8 mouse cellular contexts compared by ENCODE assay signal in the genomic region with DNA sequence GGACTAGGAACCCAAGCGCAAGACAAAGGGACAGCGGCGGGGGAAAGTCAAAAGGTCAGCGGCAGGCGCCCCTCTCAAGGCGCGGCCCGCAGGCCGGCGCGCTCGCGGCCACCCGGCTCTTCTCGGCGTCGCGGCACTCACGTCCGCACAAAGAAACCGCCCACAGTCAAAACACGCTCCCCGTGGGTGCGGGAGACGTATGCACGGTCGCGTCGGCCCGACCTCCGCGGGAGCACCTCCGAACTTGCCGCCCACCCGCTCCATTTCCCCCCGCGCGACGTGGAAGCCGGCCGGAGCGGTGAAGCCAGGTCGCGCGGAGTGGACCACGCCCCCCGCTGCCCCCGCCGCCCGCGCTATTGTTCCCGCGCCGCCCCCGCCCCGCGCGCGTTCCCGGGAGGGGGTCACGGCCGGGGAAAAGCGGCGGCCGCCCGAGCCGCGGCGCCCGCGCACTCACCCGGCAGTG. TPM values are rescaled to one million over a fixed set of nuclear protein-coding genes. Genes with fewer than 3 reads are reported as not detected.
A peak's percentile ranks its signal among the peaks of the same experiment; 100 is the strongest.
DNase-seq lines count a peak whose midpoint lies in the region; ATAC-seq and TF ChIP-seq lines count a peak whose summit lies in the region.

No protein-coding gene starts in this region.

- TF ChIP-seq POLR2A in spleen, adult 2 months (IDR thresholded peaks at IDR 0.05; ENCODE audit: low read depth, low read length), result no peak
- no peak for TF ChIP-seq POLR2A in small intestine, adult 2 months (IDR thresholded peaks at IDR 0.05; ENCODE audit: low read depth, low read length)

- peak; percentile 83 for DNase-seq in heart, embryonic 10.5 days (ENCODE audit: low spot score)
- DNase-seq in heart, postnatal 25 days (ENCODE audit: low spot score), result no peak
- no peak for DNase-seq in spleen, adult 2 months (ENCODE audit: low read depth in 1 of 2, low spot score in 2 of 2)
- no peak for DNase-seq in spleen, postnatal 36 days (ENCODE audit: low spot score in 2 of 2)
- no peak for DNase-seq in liver, embryonic 11.5 days (ENCODE audit: low spot score)
- no peak for DNase-seq in gastrocnemius, postnatal 4 days (ENCODE audit: low spot score in 2 of 2)

- peaks cover 24% of the 10 kb centered on the region for H3K4me1 ChIP-seq in heart, embryonic 10.5 days
- no peaks in the 10 kb centered on the region; the same call in 1 of the 2 replicates for H3K4me1 ChIP-seq in spleen, adult 2 months (ENCODE audit: control insufficient read depth, insufficient read depth, insufficient read length)
- peaks cover 9% of the 10 kb centered on the region for H3K4me1 ChIP-seq in forebrain, embryonic 12.5 days
- H3K4me1 ChIP-seq in liver, embryonic 11.5 days (replicated peaks; ENCODE audit: control insufficient read depth, insufficient read depth, low read length), result peaks cover 9% of the 10 kb centered on the region
- H3K4me1 ChIP-seq in small intestine, adult 2 months (ENCODE audit: control insufficient read depth, insufficient read depth, insufficient read length, low read length), result peaks cover 3% of the 10 kb centered on the region

- peaks cover 22% of the 10 kb centered on the region for H3K27me3 ChIP-seq in heart, embryonic 10.5 days (ENCODE audit: insufficient read depth, poor library complexity, severe bottlenecking)
- H3K27me3 ChIP-seq in spleen, adult 2 months (ENCODE audit: control insufficient read depth, insufficient read depth, low read length), result peaks cover 1% of the 10 kb centered on the region; the same call in 1 of the 2 replicates
- peaks cover 23% of the 10 kb centered on the region for H3K27me3 ChIP-seq in forebrain, embryonic 12.5 days
- no peaks in the 10 kb centered on the region for H3K27me3 ChIP-seq in liver, embryonic 11.5 days (replicated peaks; ENCODE audit: control insufficient read depth, insufficient read depth, low read length)
- no peaks in the 10 kb centered on the region for H3K27me3 ChIP-seq in small intestine, adult 2 months (ENCODE audit: control insufficient read depth, insufficient read depth, low read length)

- H3K4me3 ChIP-seq in heart, embryonic 10.5 days, result peak overlapping the region; percentile 90
- peak overlapping the region; percentile 91 for H3K4me3 ChIP-seq in spleen, adult 2 months (ENCODE audit: extremely low read depth, insufficient read depth, insufficient read length)
- H3K4me3 ChIP-seq in forebrain, embryonic 12.5 days (replicated peaks), result peak overlapping the region; percentile 91
- H3K4me3 ChIP-seq in liver, embryonic 11.5 days (ENCODE audit: low read depth, low read length), result peak overlapping the region; percentile 92
- H3K4me3 ChIP-seq in small intestine, adult 2 months (ENCODE audit: low read depth, low read length), result peak overlapping the region; percentile 73

- peak overlapping the region; percentile 63 for H3K4me2 ChIP-seq in forebrain, embryonic 12.5 days
- peak overlapping the region; percentile 64 for H3K4me2 ChIP-seq in liver, embryonic 11.5 days

- peak overlapping the region; percentile 99 for H3K27ac ChIP-seq in heart, embryonic 10.5 days
- peak overlapping the region; percentile 76 for H3K27ac ChIP-seq in spleen, adult 2 months (ENCODE audit: insufficient read depth, low read length)
- H3K27ac ChIP-seq in forebrain, embryonic 12.5 days, result peak overlapping the region; percentile 95
- peak overlapping the region; percentile 90 for H3K27ac ChIP-seq in liver, embryonic 11.5 days (ENCODE audit: low read depth, low read length)
- H3K27ac ChIP-seq in small intestine, adult 2 months (ENCODE audit: insufficient read depth, low read depth, low read length), result peak overlapping the region; percentile 34; the same call in 1 of the 2 replicates

- TF ChIP-seq CTCF in spleen, adult 2 months (IDR thresholded peaks at IDR 0.05; ENCODE audit: extremely low read depth, insufficient read depth, insufficient read length, insufficient replicate concordance), result no peak
- TF ChIP-seq CTCF in small intestine, adult 2 months (IDR thresholded peaks at IDR 0.05; ENCODE audit: extremely low read depth, insufficient read length, insufficient replicate concordance, low read depth, low read length), result no peak

- H3K36me3 ChIP-seq in heart, embryonic 10.5 days, result no peaks in the 10 kb centered on the region
- no peaks in the 10 kb centered on the region for H3K36me3 ChIP-seq in spleen, adult 2 months (ENCODE audit: control insufficient read depth, insufficient read depth, low read length)
- no peaks in the 10 kb centered on the region for H3K36me3 ChIP-seq in forebrain, embryonic 12.5 days (replicated peaks)
- no peaks in the 10 kb centered on the region for H3K36me3 ChIP-seq in liver, embryonic 11.5 days (ENCODE audit: control insufficient read depth, insufficient read depth, low read length)
- no peaks in the 10 kb centered on the region for H3K36me3 ChIP-seq in small intestine, adult 2 months (ENCODE audit: control insufficient read depth, insufficient read depth, low read length)

- peak; percentile 61; the same call in 1 of the 2 replicates for ATAC-seq in forebrain, embryonic 12.5 days (ENCODE audit: low FRiP score)
- peak; percentile 61 for ATAC-seq in liver, embryonic 11.5 days (replicated peaks; ENCODE audit: low FRiP score)

- H3K9me3 ChIP-seq in heart, embryonic 10.5 days, result no peaks in the 10 kb centered on the region
- no peaks in the 10 kb centered on the region for H3K9me3 ChIP-seq in forebrain, embryonic 12.5 days
- no peaks in the 10 kb centered on the region for H3K9me3 ChIP-seq in liver, embryonic 11.5 days (ENCODE audit: control insufficient read depth, low read length)

- intact Hi-C loops in heart, postnatal 25 days (cut with DNase I), result no loop called here

- peak overlapping the region; percentile 90 for H3K9ac ChIP-seq in forebrain, embryonic 12.5 days
- H3K9ac ChIP-seq in liver, embryonic 11.5 days (ENCODE audit: low read depth, low read length), result peak overlapping the region; percentile 95

- WGBS in heart, embryonic 10.5 days, result under 1% methylated on average over 66 of the region's 72 CpGs
- under 1% methylated on average over 58 of the region's 72 CpGs for WGBS in spleen, adult 2 months
- under 1% methylated on average over 51 of the region's 72 CpGs for WGBS in forebrain, embryonic 12.5 days
- WGBS in liver, embryonic 11.5 days, result under 1% methylated on average over 57 of the region's 72 CpGs
- under 1% methylated on average over 71 of the region's 72 CpGs for WGBS in small intestine, adult 2 months

RNA-seq across cellular contexts. Expression of gene Mapk8, which starts 0.4 kb away (rescaled TPM):
- polyA plus RNA-seq in heart, embryonic 10.5 days (2016; fragmentation: Nextera tagmentation; extraction: Ambion mirVana), result 14.9 and 19.0 TPM in 2 replicates
- total RNA-seq in heart, postnatal 25 days (2021), result 10 to 100 TPM; 31.7 to 32.4 TPM
- polyA plus RNA-seq in spleen, adult 2 months (2012; rRNA removed), result 6.2 and 7.5 TPM in 2 replicates
- polyA plus RNA-seq in forebrain, embryonic 12.5 days (2016; fragmentation: Nextera tagmentation; extraction: Ambion mirVana), result 28.3 and 29.0 TPM in 2 replicates
- 10.4 and 10.5 TPM in 2 replicates for polyA plus RNA-seq in liver, embryonic 11.5 days (2014; fragmentation: Nextera tagmentation; extraction: Ambion mirVana)
- polyA plus RNA-seq in small intestine, adult 2 months (2012; rRNA removed), result 4.6 and 11.8 TPM in 2 replicates
- 10 to 100 TPM; 33.2 to 39.7 TPM for total RNA-seq in gastrocnemius, postnatal 4 days (2021)

RNA-seq across cellular contexts. Expression of gene Frmpd2, which starts 24.9 kb away (rescaled TPM):
- polyA plus RNA-seq in heart, embryonic 10.5 days (2016; fragmentation: Nextera tagmentation; extraction: Ambion mirVana), result 0.05 and 0.09 TPM in 2 replicates
- total RNA-seq in heart, postnatal 25 days (2021), result not detected
- 0.09 TPM in 1 of 2 replicates, not detected in the other for polyA plus RNA-seq in spleen, adult 2 months (2012; rRNA removed)
- 0.18 TPM in 1 of 2 replicates, not detected in the other for polyA plus RNA-seq in forebrain, embryonic 12.5 days (2016; fragmentation: Nextera tagmentation; extraction: Ambion mirVana)
- not detected in 2 replicates for polyA plus RNA-seq in liver, embryonic 11.5 days (2014; fragmentation: Nextera tagmentation; extraction: Ambion mirVana)
- polyA plus RNA-seq in small intestine, adult 2 months (2012; rRNA removed), result not detected in 2 replicates
- total RNA-seq in gastrocnemius, postnatal 4 days (2021), result not detected

Comparison
In these comparisons a context has a peak if more than half of its experiments do, and no peak if none do; other contexts are left out.
1. H3K27ac ChIP-seq: peak in every context shown above with its lines; median percentile 99 in heart, embryonic 10.5 days; 95 in forebrain, embryonic 12.5 days; 90 in liver, embryonic 11.5 days; 76 in spleen, adult 2 months; 34 in small intestine, adult 2 months.